Mouse (Mus musculus) pancreas, adult 10 weeks (tissue): ENCODE results near the gene Gm21627. TPM values are rescaled to one million over a fixed set of nuclear protein-coding genes. Genes with fewer than 3 reads are reported as not detected.

Experiments
- polyA plus RNA-seq: library from polyadenylated mRNA; stranded (reverse); fragments of 350-450 nt; fragmentation: Illumina TruSeq; extraction: RNeasy Lipid Tissue Mini Kit (QIAGEN cat#74804); gene quantifications from one replicate; pipeline ENCODE4 v1.2.3, GENCODE M21; 2015; ENCODE audit warnings: low read depth, low replicate concordance; ENCODE audit not compliant: insufficient read depth

Gm21627 gene
- not detected for polyA plus RNA-seq

DNA sequence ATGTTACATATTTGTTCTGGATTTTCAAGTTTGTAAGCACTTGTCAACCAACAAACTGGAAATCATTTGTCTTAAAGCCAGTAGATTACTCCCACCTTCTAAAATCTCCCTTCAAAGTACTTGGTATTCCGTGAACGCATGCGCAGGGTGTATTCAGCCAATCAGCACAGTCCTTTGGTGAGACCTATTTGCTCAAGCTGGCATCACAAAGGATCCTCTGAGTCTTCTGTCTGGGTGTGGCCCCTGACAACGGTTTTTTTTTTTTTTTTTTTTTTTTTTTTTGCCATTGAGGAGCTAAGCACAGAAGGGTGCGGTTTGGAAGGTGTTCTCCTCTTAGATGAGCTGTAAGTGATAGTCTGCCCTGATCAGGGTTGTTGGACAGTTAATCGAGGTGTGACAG is at the start of gene Gm21627:
Gene Gm21627 (plus strand): TSS at position 301 of the 400 bp plus-strand sequence.

